Mouse (Mus musculus) limb, embryonic 14.5 days (tissue): ENCODE data around the gene Nt5c. TPM values are rescaled to one million over a fixed set of nuclear protein-coding genes. Genes with fewer than 3 reads are reported as not detected.

Source experiments
- ATAC-seq: fragments of 200-750 bp; cut with Nextera tagmentation; 2 replicates; pipeline ENCODE4 v1.8.0; 2017; ENCODE audit warnings: low read depth, moderate number of reproducible peaks, moderate TSS enrichment; ENCODE audit not compliant: low FRiP score
- DNase-seq: peaks from one replicate; pipeline ENCODE4 v3.0.0-alpha.2; 2015; ENCODE audit warnings: low spot score
- H3K27ac ChIP-seq: fragments of 300-500 bp; sonication (generic); replicated peaks from 2 replicates; pipeline ENCODE4 v1.5.1; 2014; ENCODE audit warnings: low read depth, mild to moderate bottlenecking, low read length, moderate library complexity, mixed read lengths
- H3K27me3 ChIP-seq: fragments of 300-500 bp; sonication (generic); 2 replicates; pipeline ENCODE4 v1.6.1; 2014; ENCODE audit warnings: low read length, mixed read lengths; ENCODE audit not compliant: control insufficient read depth, insufficient read depth
- H3K36me3 ChIP-seq: fragments of 300-500 bp; sonication (generic); 2 replicates; pipeline ENCODE4 v1.6.1; 2014; ENCODE audit warnings: mild to moderate bottlenecking, low read length, moderate library complexity, mixed read lengths; ENCODE audit not compliant: control insufficient read depth, insufficient read depth
- H3K4me1 ChIP-seq: fragments of 300-500 bp; sonication (generic); 2 replicates; pipeline ENCODE4 v1.6.1; 2014; ENCODE audit warnings: antibody characterized with exemption, low read length, mixed read lengths; ENCODE audit not compliant: control insufficient read depth, insufficient read depth
- H3K4me2 ChIP-seq: fragments of 300-500 bp; sonication (generic); replicated peaks from 2 replicates; pipeline ENCODE4 v1.6.1; 2014; ENCODE audit warnings: low read depth, mild to moderate bottlenecking, low read length, moderate library complexity; ENCODE audit not compliant: severe bottlenecking
- H3K4me3 ChIP-seq: fragments of 300-500 bp; sonication (generic); replicated peaks from 2 replicates; pipeline ENCODE4 v1.5.1; 2014; ENCODE audit warnings: low read length
- H3K9ac ChIP-seq: fragments of 300-500 bp; sonication (generic); 2 replicates; pipeline ENCODE4 v1.6.1; 2014; ENCODE audit warnings: mild to moderate bottlenecking, low read depth, low read length, moderate library complexity; ENCODE audit not compliant: severe bottlenecking
- H3K9me3 ChIP-seq: fragments of 300-500 bp; sonication (generic); 2 replicates; pipeline ENCODE4 v1.6.1; 2016; ENCODE audit warnings: low read length; ENCODE audit not compliant: control insufficient read depth
- POLR2A ChIP-seq: fragments of 200-500 bp; IDR thresholded peaks from 2 replicates; pipeline ENCODE4 v1.8.0; 2012; ENCODE audit warnings: inconsistent platforms, mild to moderate bottlenecking, moderate library complexity, borderline replicate concordance; ENCODE audit not compliant: insufficient read depth, insufficient read length; ENCODE audit errors: extremely low read depth
- WGBS: fragments of 180-500 bp; shearing (Covaris S2); extraction: QIAGEN DNeasy Blood & Tissue Kit; methylation state at CpG from one replicate; pipeline ENCODE4 v1.1.7; 2014; 5-methylcytosine and 5-hydroxymethylcytosine counted together
- polyA plus RNA-seq, 2 experiments: library from polyadenylated mRNA; depleted of rRNA in 1 of 2; stranded (reverse) in 1 of 2; unstranded in 1 of 2; fragments of >200 nt; fragmentation: Nextera tagmentation in 1 of 2; extraction: Ambion mirVana in 1 of 2; gene quantifications; 2 replicates each; pipeline versions ENCODE4 v1.2.1 to v1.2.3; 2012 to 2014

Gene Nt5c
- polyA plus RNA-seq, 2 experiments: 55.4 to 76.6 TPM

- peak; percentile 99; the same call in 1 of the 2 replicates for TF ChIP-seq POLR2A
- under 1% methylated on average over 24 of the region's 24 CpGs for WGBS
- ATAC-seq (peak; percentile 98), DNase-seq (peak; percentile 98)
- Histone ChIP-seq H3K9me3 (no peaks in the 10 kb centered on the region), H3K27ac (peak within 1 kb of the TSS; percentile 79), H3K36me3 (no peaks in the 10 kb centered on the region), H3K27me3 (no peaks in the 10 kb centered on the region), H3K4me2 (peak within 1 kb of the TSS; percentile 81), H3K4me3 (peak within 1 kb of the TSS; percentile 91), H3K9ac (peak within 1 kb of the TSS; percentile 88), H3K4me1 (peaks cover 32% of the 10 kb centered on the region)
Measured at GRCm38 (mm10) chr11:115514238-115514663, 22.6 kb upstream of the Nt5c start, which contains the start of gene Jpt1. Jpt1 (minus strand) TSS chr11:115514387.

GRCm38 (mm10) chr11:115513271-115514237 is 21.9 kb upstream of the Nt5c start:
- no peaks in the 10 kb centered on the region for H3K9me3 ChIP-seq
- no peak for TF ChIP-seq POLR2A
- H3K27ac ChIP-seq: peak overlapping the region; percentile 79
- H3K27me3 ChIP-seq: no peaks in the 10 kb centered on the region
- H3K9ac ChIP-seq: peak overlapping the region; percentile 88
- peak overlapping the region; percentile 91 for H3K4me3 ChIP-seq
- H3K36me3 ChIP-seq: no peaks in the 10 kb centered on the region
- WGBS: under 1% methylated on average over 50 of the region's 57 CpGs
- DNase-seq (peak; percentile 26), ATAC-seq (peak; percentile 21)
- peaks cover 32% of the 10 kb centered on the region for H3K4me1 ChIP-seq
- peak overlapping the region; percentile 81 for H3K4me2 ChIP-seq

GRCm38 (mm10) chr11:115512407-115513183 is 20.9 kb upstream of the Nt5c start:
- WGBS: 21% methylated on average over 8 of the region's 8 CpGs
- DNase-seq: no peak

GRCm38 (mm10) chr11:115512004-115512403 is 20.3 kb upstream of the Nt5c start:
- ATAC-seq (no peak), DNase-seq (no peak)
- Histone ChIP-seq H3K4me1 (peaks cover 32% of the 10 kb centered on the region), H3K4me3 (peak overlapping the region; percentile 91), H3K9me3 (no peaks in the 10 kb centered on the region), H3K9ac (peak overlapping the region; percentile 88), H3K27ac (no peak overlapping the region), H3K4me2 (peak overlapping the region; percentile 81), H3K27me3 (no peaks in the 10 kb centered on the region), H3K36me3 (no peaks in the 10 kb centered on the region)
- WGBS: 51% methylated on average over 3 of the region's 3 CpGs
- no peak for TF ChIP-seq POLR2A

More at GRCm38 (mm10) chr11:115512407-115513183, 20.9 kb upstream of the Nt5c start:
- no peaks in the 10 kb centered on the region for H3K27me3 ChIP-seq
- H3K9me3 ChIP-seq: no peaks in the 10 kb centered on the region
- peak overlapping the region; percentile 88 for H3K9ac ChIP-seq
- peaks cover 32% of the 10 kb centered on the region for H3K4me1 ChIP-seq
- H3K4me3 ChIP-seq: peak overlapping the region; percentile 91
- H3K4me2 ChIP-seq: peak overlapping the region; percentile 81
- no peak for TF ChIP-seq POLR2A
- no peak for ATAC-seq
- no peak overlapping the region for H3K27ac ChIP-seq
- H3K36me3 ChIP-seq: no peaks in the 10 kb centered on the region

- no peak for ATAC-seq
- Histone ChIP-seq H3K9ac (peak overlapping the region; percentile 31; the same call in 1 of the 2 replicates), H3K4me2 (peak overlapping the region; percentile 81), H3K4me3 (peak overlapping the region; percentile 91; the same call in 1 of the 2 replicates), H3K27ac (no peak overlapping the region), H3K4me1 (peaks cover 32% of the 10 kb centered on the region), H3K36me3 (no peaks in the 10 kb centered on the region), H3K9me3 (no peaks in the 10 kb centered on the region), H3K27me3 (no peaks in the 10 kb centered on the region)
- 58% methylated on average over 2 of the region's 2 CpGs for WGBS
- no peak for TF ChIP-seq POLR2A
- no peak for DNase-seq
Measured at GRCm38 (mm10) chr11:115511121-115511520, 19.5 kb upstream of the Nt5c start.
